Mouse (Mus musculus) liver, embryonic 14.5 days (tissue): ENCODE results near the gene Zmiz1.

Experiments used
- CTCF ChIP-seq: IDR thresholded peaks from 2 replicates; pipeline ENCODE4 v1.5.1; 2016; ENCODE audit warnings: antibody characterized with exemption, low read depth, control low read depth
- EP300 ChIP-seq: IDR thresholded peaks from 2 replicates; pipeline ENCODE4 v1.6.1; 2016; ENCODE audit warnings: antibody characterized with exemption, low read depth

DNA sequence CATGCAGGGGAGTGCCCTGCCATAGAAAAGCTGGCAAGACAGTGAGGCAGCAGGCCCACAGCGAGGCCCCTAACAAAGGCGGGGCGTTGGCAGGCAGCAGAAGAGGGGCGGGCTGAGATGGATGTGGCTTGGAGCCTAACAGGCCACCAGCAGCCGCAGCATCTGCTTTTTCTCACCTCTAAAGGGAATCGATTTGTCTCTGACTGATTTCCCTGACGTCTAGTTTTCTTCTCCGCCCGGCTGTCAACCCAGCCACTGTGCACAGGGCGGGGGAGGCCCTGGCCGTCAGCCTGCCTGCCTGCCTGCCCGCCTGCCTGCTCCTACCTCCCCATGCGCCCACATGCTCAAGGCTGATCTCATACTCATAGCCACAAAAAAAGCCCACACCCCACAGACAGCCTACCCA lies 37.4 kb upstream of the Zmiz1 start:
- TF ChIP-seq CTCF, result no peak
- no peak for TF ChIP-seq EP300
